Mouse (Mus musculus) neural tube, embryonic 13.5 days (tissue): ENCODE measurements at regions not wholly inside any gene's neighbourhood (a gene's known extent, or its start where the extent isn't known, plus 50 kb on each side); places are given as distances from the start of the nearest gene placed in this dataset.

ENCODE experiments used
- ATAC-seq: fragments of 200-750 bp; cut with Nextera tagmentation; 2 replicates; pipeline ENCODE4 v1.8.0; 2017; ENCODE audit warnings: low read depth, mild to moderate bottlenecking, moderate TSS enrichment, moderate library complexity
- H3K27ac ChIP-seq: fragments of 300-500 bp; sonication (generic); replicated peaks from 2 replicates; pipeline ENCODE4 v1.5.1; 2015; ENCODE audit warnings: moderate library complexity, mild to moderate bottlenecking, inconsistent platforms
- H3K27me3 ChIP-seq: fragments of 300-500 bp; sonication (generic); 2 replicates; pipeline ENCODE4 v1.6.1; 2015; ENCODE audit warnings: mild to moderate bottlenecking, inconsistent platforms
- H3K36me3 ChIP-seq: fragments of 300-500 bp; sonication (generic); 2 replicates; pipeline ENCODE4 v1.6.1; 2015; ENCODE audit warnings: mild to moderate bottlenecking, inconsistent platforms
- H3K4me1 ChIP-seq: fragments of 300-500 bp; sonication (generic); replicated peaks from 2 replicates; pipeline ENCODE4 v1.6.1; 2015; ENCODE audit warnings: inconsistent platforms
- H3K4me2 ChIP-seq: fragments of 300-500 bp; sonication (generic); 2 replicates; pipeline ENCODE4 v1.6.1; 2015; ENCODE audit warnings: inconsistent platforms, mild to moderate bottlenecking, moderate library complexity
- H3K4me3 ChIP-seq: fragments of 300-500 bp; sonication (generic); 2 replicates; pipeline ENCODE4 v1.5.1; 2015; ENCODE audit warnings: mild to moderate bottlenecking, inconsistent platforms
- H3K9ac ChIP-seq: fragments of 300-500 bp; sonication (generic); 2 replicates; pipeline ENCODE4 v1.6.1; 2015; ENCODE audit warnings: moderate library complexity, mild to moderate bottlenecking, inconsistent platforms
- H3K9me3 ChIP-seq: fragments of 300-500 bp; sonication (generic); 2 replicates; pipeline ENCODE4 v1.6.1; 2016; ENCODE audit warnings: inconsistent platforms
- WGBS: fragments of 180-500 bp; shearing (Covaris S2); methylation state at CpG from one replicate; pipeline ENCODE4 v1.1.7; 2015; 5-methylcytosine and 5-hydroxymethylcytosine counted together

DNA sequence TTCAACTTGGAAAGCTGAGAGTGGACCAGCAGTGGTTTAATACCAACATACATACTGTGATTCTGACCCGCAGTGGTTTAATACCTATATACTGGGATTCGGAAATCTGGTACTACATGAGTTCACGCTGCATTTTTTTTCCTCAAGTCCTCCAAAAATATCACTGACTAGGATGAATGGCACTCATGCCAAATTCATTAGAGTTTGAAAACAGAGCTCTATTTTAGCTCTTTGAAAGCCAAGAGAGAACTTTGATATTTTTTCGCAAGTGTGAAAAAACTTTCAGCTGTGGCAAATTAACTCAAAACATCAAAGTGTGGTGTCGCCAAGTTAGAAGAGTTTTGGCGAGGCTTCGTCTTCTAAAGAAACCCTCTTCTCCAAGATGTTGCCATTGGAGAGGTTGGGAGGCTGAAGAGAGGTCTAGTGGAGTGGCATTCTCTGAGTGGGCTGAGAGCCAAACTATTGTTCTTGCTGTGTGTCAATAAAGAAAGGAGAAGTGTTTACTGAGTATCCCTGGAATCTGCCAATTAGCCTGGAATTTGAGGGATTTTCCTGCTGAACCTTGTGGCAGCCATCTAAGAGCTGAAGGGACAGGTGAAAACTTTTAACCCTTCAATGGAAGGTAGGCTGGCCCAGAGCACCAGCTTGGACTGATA, 81.6 kb upstream of the Lifr start:
- no peaks in the 10 kb centered on the region for H3K27me3 ChIP-seq
- no peak overlapping the region for H3K4me3 ChIP-seq
- no peaks in the 10 kb centered on the region for H3K4me1 ChIP-seq
- no peaks in the 10 kb centered on the region for H3K36me3 ChIP-seq
- no peak overlapping the region for H3K27ac ChIP-seq
- H3K9ac ChIP-seq, result no peak overlapping the region
- 91% methylated on average over 7 of the region's 7 CpGs for WGBS
- H3K4me2 ChIP-seq, result no peak overlapping the region
- H3K9me3 ChIP-seq, result no peaks in the 10 kb centered on the region
- ATAC-seq, result no peak

GRCm38 (mm10) chr15:7010966-7011695, 79.3 kb upstream of the Lifr start:
- Histone ChIP-seq H3K9me3 (no peaks in the 10 kb centered on the region), H3K27me3 (no peaks in the 10 kb centered on the region), H3K27ac (no peak overlapping the region), H3K4me1 (peaks cover 15% of the 10 kb centered on the region), H3K36me3 (no peaks in the 10 kb centered on the region), H3K4me3 (no peak overlapping the region), H3K9ac (no peak overlapping the region), H3K4me2 (no peak overlapping the region)
- 80% methylated on average over 4 of the region's 4 CpGs for WGBS
- ATAC-seq, result no peak

GRCm38 (mm10) chr15:7011696-7012070, 78.7 kb upstream of the Lifr start:
- no peak overlapping the region for H3K27ac ChIP-seq
- no peak for ATAC-seq
- 75% methylated on average over 2 of the region's 2 CpGs for WGBS
- H3K9ac ChIP-seq, result no peak overlapping the region
- H3K27me3 ChIP-seq, result no peaks in the 10 kb centered on the region
- peaks cover 17% of the 10 kb centered on the region for H3K4me1 ChIP-seq
- H3K9me3 ChIP-seq, result no peaks in the 10 kb centered on the region
- no peaks in the 10 kb centered on the region for H3K36me3 ChIP-seq
- no peak overlapping the region for H3K4me3 ChIP-seq
- no peak overlapping the region for H3K4me2 ChIP-seq

DNA sequence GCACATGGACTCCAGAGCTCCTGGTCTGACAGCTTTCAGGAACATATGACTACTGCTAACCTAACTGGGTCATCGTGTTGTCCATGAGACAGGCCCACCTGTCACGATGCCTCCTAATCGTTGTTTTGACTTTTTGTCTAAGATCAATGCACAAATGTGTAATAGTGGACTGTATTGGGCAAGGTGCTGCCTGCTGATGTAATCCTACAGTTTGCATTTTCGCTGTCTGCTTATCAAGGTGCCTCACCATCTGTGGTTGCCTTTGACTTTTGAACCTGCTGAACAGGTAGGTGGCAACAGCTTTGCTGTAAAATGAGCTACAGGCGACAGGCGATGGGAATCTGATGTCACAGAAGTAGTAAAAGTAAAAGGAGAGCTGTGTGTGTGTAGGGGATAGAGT, 78.0 kb upstream of the Lifr start:
- H3K4me1 ChIP-seq, result peaks cover 17% of the 10 kb centered on the region
- no peak for ATAC-seq
- no peaks in the 10 kb centered on the region for H3K9me3 ChIP-seq
- no peak overlapping the region for H3K4me2 ChIP-seq
- 93% methylated on average over 6 of the region's 6 CpGs for WGBS
- no peaks in the 10 kb centered on the region for H3K36me3 ChIP-seq
- no peak overlapping the region for H3K9ac ChIP-seq
- no peak overlapping the region for H3K4me3 ChIP-seq
- no peak overlapping the region for H3K27ac ChIP-seq
- H3K27me3 ChIP-seq, result no peaks in the 10 kb centered on the region

DNA sequence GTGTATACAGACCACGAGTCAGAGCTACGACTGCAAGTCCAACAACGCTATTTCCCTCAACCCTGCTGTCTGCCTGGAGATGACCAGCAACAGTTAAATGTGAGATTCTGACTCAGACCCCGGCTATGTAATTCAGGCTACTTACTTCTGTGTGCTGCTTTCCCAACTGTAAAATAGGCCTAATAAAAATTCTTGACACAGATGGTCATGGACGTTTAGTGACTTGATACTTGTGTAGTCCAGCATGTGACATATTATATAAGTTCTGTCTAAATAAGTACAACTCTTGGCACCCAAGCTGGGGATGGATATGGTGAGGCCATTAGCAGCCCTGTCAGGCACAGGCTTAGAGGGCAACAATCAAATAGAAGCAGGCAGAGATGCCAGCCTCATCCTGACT, 77.4 kb upstream of the Lifr start:
- H3K36me3 ChIP-seq, result no peaks in the 10 kb centered on the region
- no peak overlapping the region for H3K4me3 ChIP-seq
- ATAC-seq, result no peak
- no peak overlapping the region for H3K4me2 ChIP-seq
- no peak overlapping the region for H3K9ac ChIP-seq
- no peak overlapping the region for H3K27ac ChIP-seq
- peaks cover 17% of the 10 kb centered on the region for H3K4me1 ChIP-seq
- no peaks in the 10 kb centered on the region for H3K9me3 ChIP-seq
- no peaks in the 10 kb centered on the region for H3K27me3 ChIP-seq
- WGBS, result 76% methylated on average over 5 of the region's 5 CpGs

GRCm38 (mm10) chr15:7014984-7015383, 75.4 kb upstream of the Lifr start:
- Histone ChIP-seq H3K9ac (no peak overlapping the region), H3K27ac (no peak overlapping the region), H3K4me1 (peaks cover 17% of the 10 kb centered on the region), H3K4me2 (no peak overlapping the region), H3K9me3 (no peaks in the 10 kb centered on the region), H3K36me3 (no peaks in the 10 kb centered on the region), H3K4me3 (no peak overlapping the region), H3K27me3 (no peaks in the 10 kb centered on the region)
- 32% methylated on average over 2 of the region's 2 CpGs for WGBS
- ATAC-seq, result peak; percentile 59; the same call in 1 of the 2 replicates

GRCm38 (mm10) chr15:7016018-7016417, 74.4 kb upstream of the Lifr start:
- Histone ChIP-seq H3K4me2 (no peak overlapping the region), H3K4me3 (no peak overlapping the region), H3K27ac (no peak overlapping the region), H3K9ac (no peak overlapping the region), H3K36me3 (no peaks in the 10 kb centered on the region), H3K27me3 (no peaks in the 10 kb centered on the region), H3K4me1 (peaks cover 17% of the 10 kb centered on the region), H3K9me3 (no peaks in the 10 kb centered on the region)
- ATAC-seq, result no peak
- 64% methylated on average over 3 of the region's 3 CpGs for WGBS

DNA sequence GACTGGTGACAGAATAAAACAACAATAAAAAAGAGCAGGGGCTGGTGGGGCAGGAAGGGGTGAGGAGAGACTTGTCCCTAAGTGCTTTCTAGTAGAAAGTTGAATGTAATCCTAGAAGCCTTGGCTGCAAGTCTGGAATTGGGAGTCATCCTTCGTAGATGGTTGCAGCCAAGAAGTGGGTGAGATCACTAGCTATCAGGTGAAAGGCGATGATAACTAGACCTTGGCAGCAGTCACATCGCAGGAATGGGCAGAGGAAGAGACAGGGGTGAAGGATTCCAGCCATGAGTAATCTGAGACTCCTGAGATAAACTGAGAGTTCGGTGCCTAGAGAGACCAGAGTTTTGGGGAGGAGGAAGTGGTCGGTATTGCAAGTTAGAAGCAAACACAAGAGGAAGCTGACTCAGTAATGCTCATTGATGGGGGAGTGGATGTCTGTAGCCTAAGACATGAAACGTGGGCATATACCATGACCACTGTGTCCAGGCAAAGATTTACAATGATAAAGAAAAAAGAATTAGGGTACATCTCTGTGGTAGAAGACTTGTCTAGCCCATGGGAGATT, 73.1 kb upstream of the Lifr start:
- Histone ChIP-seq H3K36me3 (no peaks in the 10 kb centered on the region), H3K4me2 (no peak overlapping the region), H3K27ac (no peak overlapping the region), H3K9ac (no peak overlapping the region), H3K27me3 (no peaks in the 10 kb centered on the region), H3K9me3 (no peaks in the 10 kb centered on the region), H3K4me3 (no peak overlapping the region), H3K4me1 (peaks cover 17% of the 10 kb centered on the region)
- ATAC-seq, result no peak
- 85% methylated on average over 6 of the region's 6 CpGs for WGBS

GRCm38 (mm10) chr15:7022660-7023059, 67.8 kb upstream of the Lifr start:
- no peak overlapping the region for H3K4me3 ChIP-seq
- H3K4me2 ChIP-seq, result no peak overlapping the region
- no peaks in the 10 kb centered on the region; the same call in 1 of the 2 replicates for H3K9me3 ChIP-seq
- no peak for ATAC-seq
- H3K9ac ChIP-seq, result no peak overlapping the region
- H3K27ac ChIP-seq, result no peak overlapping the region
- H3K4me1 ChIP-seq, result no peaks in the 10 kb centered on the region
- H3K36me3 ChIP-seq, result no peaks in the 10 kb centered on the region
- no peaks in the 10 kb centered on the region for H3K27me3 ChIP-seq

GRCm38 (mm10) chr15:7025194-7025593, 65.2 kb upstream of the Lifr start:
- no peak overlapping the region for H3K27ac ChIP-seq
- H3K27me3 ChIP-seq, result no peaks in the 10 kb centered on the region
- H3K4me1 ChIP-seq, result no peaks in the 10 kb centered on the region
- no peak for ATAC-seq
- WGBS, result 90% methylated on average over 4 of the region's 4 CpGs
- no peak overlapping the region for H3K9ac ChIP-seq
- no peaks in the 10 kb centered on the region; the same call in 1 of the 2 replicates for H3K9me3 ChIP-seq
- no peak overlapping the region for H3K4me2 ChIP-seq
- no peaks in the 10 kb centered on the region for H3K36me3 ChIP-seq
- no peak overlapping the region for H3K4me3 ChIP-seq

DNA sequence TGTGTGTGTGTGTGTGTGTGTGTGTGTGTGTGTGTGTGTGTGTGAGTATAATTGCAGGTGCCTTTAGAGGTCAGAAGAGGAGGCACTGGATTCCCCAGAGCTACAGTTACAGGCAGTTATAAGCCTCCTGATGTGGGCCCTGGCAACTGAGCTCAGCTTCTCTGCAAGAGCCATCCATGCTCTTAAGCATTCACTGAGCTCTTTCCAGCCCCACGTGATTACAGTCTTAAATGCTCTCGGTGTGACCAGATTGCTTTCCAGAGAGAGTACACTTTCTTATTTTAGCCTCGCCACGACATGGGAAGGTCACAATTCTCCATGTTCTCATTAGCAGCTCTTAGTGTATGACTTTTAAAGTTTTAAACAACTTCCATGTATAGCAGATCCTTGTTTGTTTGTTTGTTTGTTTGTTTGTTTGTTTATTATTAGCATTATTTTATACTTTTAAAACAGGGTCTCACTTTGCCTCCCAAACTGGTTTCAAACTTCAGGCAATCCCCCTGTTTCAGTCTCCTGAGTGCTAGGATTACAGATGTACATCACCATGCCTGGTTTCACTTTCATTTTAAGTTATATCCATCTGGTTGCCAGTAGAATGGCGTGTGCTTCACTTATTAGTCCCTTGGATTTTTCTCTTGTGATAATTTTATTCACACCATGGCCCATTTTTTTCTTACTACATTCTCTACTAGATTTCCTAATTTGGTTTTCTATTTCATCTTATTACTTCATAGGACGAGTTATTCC, 58.9 kb upstream of the Lifr start:
- 63% methylated on average over 6 of the region's 6 CpGs for WGBS
- Histone ChIP-seq H3K9me3 (no peaks in the 10 kb centered on the region), H3K36me3 (no peaks in the 10 kb centered on the region), H3K4me2 (no peak overlapping the region), H3K4me3 (no peak overlapping the region), H3K9ac (no peak overlapping the region), H3K27me3 (no peaks in the 10 kb centered on the region), H3K4me1 (no peaks in the 10 kb centered on the region), H3K27ac (no peak overlapping the region)
- ATAC-seq, result no peak

GRCm38 (mm10) chr15:7037475-7037874, 52.9 kb upstream of the Lifr start:
- WGBS, result 89% methylated on average over 8 of the region's 8 CpGs
- no peak for ATAC-seq
- Histone ChIP-seq H3K4me1 (peaks cover 5% of the 10 kb centered on the region; the same call in 1 of the 2 replicates), H3K9ac (no peak overlapping the region), H3K27me3 (no peaks in the 10 kb centered on the region), H3K9me3 (no peaks in the 10 kb centered on the region), H3K4me2 (no peak overlapping the region), H3K4me3 (no peak overlapping the region), H3K27ac (no peak overlapping the region), H3K36me3 (no peaks in the 10 kb centered on the region)
